Mouse (Mus musculus) MEL (cell line): ENCODE data around the gene Mpi. TPM values are rescaled to one million over a fixed set of nuclear protein-coding genes. Genes with fewer than 3 reads are reported as not detected.

ENCODE experiments used
- DNase-seq: peaks from one replicate; pipeline ENCODE4 v3.0.0; 2011; ENCODE audit warnings: low read depth, low spot score
- H3K27ac ChIP-seq: 2 replicates; pipeline ENCODE4 v1.5.1; 2012; ENCODE audit warnings: low read depth, mild to moderate bottlenecking, control low read depth, low read length, moderate library complexity; ENCODE audit not compliant: control insufficient read depth
- H3K27me3 ChIP-seq, 2 experiments: fragments of 150-350 bp in 1 of 2; sonication (generic) in 1 of 2; 2 replicates each; pipeline ENCODE4 v1.6.1; 2012; ENCODE audit warnings: low read length in 2 of 2, mild to moderate bottlenecking in 2 of 2, improper control_type of control experiment in 1 of 2, moderate library complexity in 1 of 2; ENCODE audit not compliant: insufficient read depth in 2 of 2, control insufficient read depth in 1 of 2
- H3K36me3 ChIP-seq, 2 experiments: 2 replicates each; pipeline ENCODE4 v1.6.1; 2012 to 2014; ENCODE audit warnings: low read length in 2 of 2, improper control_type of control experiment in 1 of 2, inconsistent platforms in 1 of 2, mild to moderate bottlenecking in 1 of 2; ENCODE audit not compliant: insufficient read depth in 2 of 2, control insufficient read depth in 1 of 2
- H3K4me1 ChIP-seq, 2 experiments: fragments of 150-350 bp in 1 of 2; sonication (generic) in 1 of 2; 2 replicates each; pipeline ENCODE4 v1.6.1; 2012; ENCODE audit warnings: low read length in 2 of 2, improper control_type of control experiment in 1 of 2, mild to moderate bottlenecking in 1 of 2; ENCODE audit not compliant: insufficient read depth in 2 of 2, control insufficient read depth in 1 of 2
- H3K4me3 ChIP-seq, 2 experiments: fragments of 150-350 bp in 1 of 2; sonication (generic) in 1 of 2; 2 replicates each; pipeline ENCODE4 v1.5.1; 2012; ENCODE audit warnings: low read depth in 2 of 2, low read length in 2 of 2, mild to moderate bottlenecking in 2 of 2, moderate library complexity in 2 of 2, control low read depth in 1 of 2, improper control_type of control experiment in 1 of 2; ENCODE audit not compliant: control insufficient read depth in 1 of 2, insufficient read depth in 1 of 2
- H3K79me2 ChIP-seq: 2 replicates; pipeline ENCODE4 v1.6.1; 2012; ENCODE audit warnings: mild to moderate bottlenecking, low read length, moderate library complexity; ENCODE audit not compliant: control insufficient read depth, poor library complexity, insufficient read depth
- H3K9ac ChIP-seq: 2 replicates; pipeline ENCODE4 v1.6.1; 2012; ENCODE audit warnings: low read depth, mild to moderate bottlenecking, control low read depth, low read length, moderate library complexity; ENCODE audit not compliant: control insufficient read depth, poor library complexity, severe bottlenecking
- H3K9me3 ChIP-seq: fragments of 150-350 bp; sonication (generic); replicated peaks from 2 replicates; pipeline ENCODE4 v1.6.1; 2012; ENCODE audit warnings: mild to moderate bottlenecking, low read length, improper control_type of control experiment, moderate library complexity; ENCODE audit not compliant: insufficient read depth
- BHLHE40 ChIP-seq: IDR thresholded peaks from 2 replicates; pipeline ENCODE4 v1.6.1; 2012; ENCODE audit warnings: low read depth, mild to moderate bottlenecking, inconsistent platforms, low read length, improper control_type of control experiment, borderline replicate concordance
- CTCF ChIP-seq, 3 experiments: IDR thresholded peaks in 2 of 3; conservative IDR thresholded peaks in 1 of 3; 2 replicates each; pipeline ENCODE4 v1.5.1; 2011 to 2012; ENCODE audit warnings: low read length in 3 of 3, low read depth in 2 of 3, mild to moderate bottlenecking in 2 of 3, improper control_type of control experiment in 1 of 3, inconsistent platforms in 1 of 3, mixed read lengths in 1 of 3, moderate library complexity in 1 of 3; ENCODE audit not compliant: control insufficient read depth in 1 of 3, insufficient read depth in 1 of 3, poor library complexity in 1 of 3, severe bottlenecking in 1 of 3
- EP300 ChIP-seq, 2 experiments: IDR thresholded peaks; 2 replicates each; pipeline ENCODE4 v1.6.1; 2011; ENCODE audit warnings: improper control_type of control experiment in 2 of 2, low read length in 2 of 2, low read depth in 1 of 2, mild to moderate bottlenecking in 1 of 2
- ETS1 ChIP-seq: IDR thresholded peaks from 2 replicates; pipeline ENCODE4 v1.6.1; 2012; ENCODE audit warnings: low read depth, mild to moderate bottlenecking, inconsistent platforms, low read length, improper control_type of control experiment, moderate library complexity
- GABPA ChIP-seq: IDR thresholded peaks from 2 replicates; pipeline ENCODE4 v1.6.1; 2012; ENCODE audit warnings: low read depth, mild to moderate bottlenecking, inconsistent platforms, low read length, improper control_type of control experiment, moderate library complexity
- POLR2AphosphoS5 ChIP-seq: IDR thresholded peaks from 2 replicates; pipeline ENCODE4 v1.6.1; 2012; ENCODE audit warnings: low read depth, borderline replicate concordance, mild to moderate bottlenecking, inconsistent platforms, low read length, moderate library complexity, mixed read lengths
- RAD21 ChIP-seq: IDR thresholded peaks from 2 replicates; pipeline ENCODE4 v1.6.1; 2011; ENCODE audit warnings: mild to moderate bottlenecking, low read depth, low read length, improper control_type of control experiment
- TBP ChIP-seq: IDR thresholded peaks from 2 replicates; pipeline ENCODE4 v1.8.0; 2011; ENCODE audit warnings: low read depth, low read length, improper control_type of control experiment
- USF1 ChIP-seq: IDR thresholded peaks from 2 replicates; pipeline ENCODE4 v1.6.1; 2014; ENCODE audit warnings: low read depth, mild to moderate bottlenecking, inconsistent platforms, low read length, improper control_type of control experiment, moderate library complexity
- USF2 ChIP-seq, 2 experiments: IDR thresholded peaks; 2 replicates each; pipeline ENCODE4 v1.6.1; 2011 to 2012; ENCODE audit warnings: improper control_type of control experiment in 2 of 2, low read length in 2 of 2, borderline replicate concordance in 1 of 2, inconsistent platforms in 1 of 2, low read depth in 1 of 2, mild to moderate bottlenecking in 1 of 2; ENCODE audit not compliant: insufficient read depth in 1 of 2
- ZNF384 ChIP-seq: IDR thresholded peaks from 2 replicates; pipeline ENCODE4 v1.6.1; 2012; ENCODE audit warnings: low read depth, mild to moderate bottlenecking, inconsistent platforms, low read length, improper control_type of control experiment
- polyA plus RNA-seq, 2 experiments: library from polyadenylated mRNA; stranded (reverse) in 1 of 2; unstranded in 1 of 2; fragments of >175 nt in 1 of 2; fragments of >200 nt in 1 of 2; gene quantifications; 2 replicates each; pipeline versions ENCODE4 v1.2.1 to v1.2.4; 2012; ENCODE audit warnings: low replicate concordance in 2 of 2, low read depth in 1 of 2; ENCODE audit not compliant: insufficient read length in 2 of 2, insufficient read depth in 1 of 2, missing spikeins in 1 of 2
- total RNA-seq: library from RNA; depleted of rRNA; stranded (reverse); fragments of 300-350 nt; gene quantifications from 2 replicates; pipeline ENCODE4 v1.2.3, GENCODE M21; 2012

Gene Mpi
- total and polyA plus RNA-seq, 3 experiments = 24.3 to 37.7 TPM; not detected in 1

DNA sequence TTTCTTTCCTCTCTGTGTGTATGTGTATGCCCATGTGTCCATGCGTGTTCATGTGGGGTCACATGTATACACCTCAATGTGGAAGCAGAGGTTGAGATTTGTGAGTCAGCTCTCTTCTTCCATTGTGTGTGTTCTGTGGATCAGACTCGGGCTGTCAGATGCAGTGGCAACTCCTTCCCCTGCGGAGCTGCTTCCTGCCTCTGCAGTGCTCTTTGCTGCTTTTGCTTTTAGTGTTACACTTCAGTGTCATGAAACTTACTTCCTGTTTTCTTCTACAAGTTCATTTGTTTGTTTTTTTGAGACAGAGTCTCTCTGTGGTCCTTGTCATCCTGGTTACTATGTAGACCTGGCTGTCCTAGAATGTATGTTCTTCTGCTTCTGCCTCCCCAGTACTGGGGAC is 32.4 kb upstream of the Mpi start:
- peaks cover 0 to 5% of the 10 kb centered on the region in 2 experiments; a peak in 3 of 4 replicates for H3K36me3 ChIP-seq
- DNase-seq = no peak
- no peaks in the 10 kb centered on the region for H3K27me3 ChIP-seq
- H3K4me1 ChIP-seq = peaks cover 0 to 5% of the 10 kb centered on the region in 2 experiments; a peak in 2 of 4 replicates
- TF ChIP-seq CTCF (IDR thresholded peaks at IDR 0.05 in 2 of 3, conservative IDR thresholded peaks at IDR 0.05 in 1 of 3; ENCODE audit: control insufficient read depth in 1 of 3, insufficient read depth in 1 of 3, low read depth in 2 of 3, low read length in 3 of 3, poor library complexity in 1 of 3, severe bottlenecking in 1 of 3) = no peak
- no peak for TF ChIP-seq BHLHE40
- TF ChIP-seq ZNF384 = no peak
- TF ChIP-seq GABPA = no peak
- H3K9me3 ChIP-seq = no peaks in the 10 kb centered on the region
- no peak overlapping the region for H3K9ac ChIP-seq
- H3K4me3 ChIP-seq = no peak overlapping the region
- no peak overlapping the region for H3K27ac ChIP-seq
- peaks cover 3% of the 10 kb centered on the region; the same call in 1 of the 2 replicates for H3K79me2 ChIP-seq

DNA sequence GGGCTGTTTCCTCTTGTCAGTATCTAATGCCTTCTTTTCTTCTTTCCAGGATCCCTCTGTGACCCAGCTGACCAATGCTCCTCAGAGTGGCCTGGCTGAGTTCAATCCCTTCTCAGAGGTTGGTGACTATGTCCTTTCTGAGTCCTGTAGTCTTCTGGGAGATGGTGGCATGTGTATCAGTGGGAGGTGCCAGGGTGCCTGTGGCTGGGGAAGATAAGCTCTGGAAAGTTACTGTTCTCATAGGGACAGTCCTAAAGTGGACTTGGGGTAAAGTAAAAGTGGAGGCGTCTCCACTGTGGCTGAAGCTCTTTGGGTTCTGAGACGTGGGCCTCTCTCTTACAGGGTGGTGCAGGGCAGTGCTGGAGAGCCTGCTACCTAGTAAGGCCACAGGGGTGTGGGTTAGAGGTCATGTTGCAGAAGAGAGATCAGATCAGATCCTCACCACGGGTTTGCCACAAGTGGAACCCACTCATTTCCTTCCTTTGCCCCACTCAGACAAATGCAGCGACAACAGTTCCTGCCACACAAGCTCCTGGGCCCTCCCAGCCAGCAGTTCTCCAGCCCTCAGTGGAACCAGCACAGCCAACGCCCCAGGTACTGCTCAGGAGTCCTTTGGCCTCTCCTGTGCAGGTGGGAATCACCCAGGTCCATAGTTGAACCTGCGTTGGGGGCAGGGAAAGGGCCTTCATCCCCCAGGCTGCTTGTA is 24.7 kb upstream of the Mpi start:
- TF ChIP-seq TBP (no peak), USF1 (no peak)
- TF ChIP-seq, all 39 proteins: peak for 0
- peaks cover 2% of the 10 kb centered on the region in 2 experiments; a peak in 1 of 4 replicates for H3K36me3 ChIP-seq
- H3K4me3 ChIP-seq = no peak overlapping the region
- no peaks in the 10 kb centered on the region for H3K79me2 ChIP-seq
- no peak for DNase-seq
- 0 out of 4 replicates have a peak, but pooled peaks cover 0 to 3% of the 10 kb centered on the region in 2 experiments for H3K4me1 ChIP-seq
- H3K27me3 ChIP-seq = no peaks in the 10 kb centered on the region
- no peak overlapping the region for H3K9ac ChIP-seq
- no peaks in the 10 kb centered on the region for H3K9me3 ChIP-seq
- no peak overlapping the region for H3K27ac ChIP-seq

DNA sequence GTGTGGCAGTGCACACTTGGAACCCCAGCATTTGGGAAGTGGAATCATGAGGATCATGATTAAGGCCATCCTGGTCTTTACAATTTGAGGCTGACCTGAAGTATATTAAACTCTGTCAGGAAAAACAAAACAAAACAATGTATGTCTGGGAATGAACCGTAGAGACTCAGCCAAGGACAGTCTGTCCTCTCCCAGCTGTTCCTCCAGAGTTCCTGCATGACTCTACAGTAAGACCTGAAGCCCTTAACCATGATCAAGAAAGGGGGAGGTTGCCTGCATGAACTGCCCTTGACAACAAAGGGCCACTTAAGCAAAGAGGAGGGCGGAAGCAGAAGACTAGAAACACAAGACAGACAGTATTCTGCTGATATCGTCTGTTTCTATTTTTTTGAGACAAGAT is 23.0 kb upstream of the Mpi start:
- no peak for DNase-seq
- H3K79me2 ChIP-seq = 0 out of 2 replicates have a peak, but pooled peaks cover 1% of the 10 kb centered on the region

More for the DNA sequence above, 23.0 kb upstream of the Mpi start:
- peaks cover 2% of the 10 kb centered on the region in 2 experiments; a peak in 1 of 4 replicates for H3K36me3 ChIP-seq
- H3K27ac ChIP-seq = no peak overlapping the region
- no peak overlapping the region for H3K9ac ChIP-seq
- TF ChIP-seq ETS1 (no peak), POLR2AphosphoS5 (no peak), RAD21 (no peak), EP300 (IDR thresholded peaks at IDR 0.05; ENCODE audit: low read depth in 1 of 2, low read length in 2 of 2) (no peak), USF2 (IDR thresholded peaks at IDR 0.05; ENCODE audit: borderline replicate concordance in 1 of 2, insufficient read depth in 1 of 2, low read depth in 1 of 2, low read length in 2 of 2) (no peak)
- no peaks in the 10 kb centered on the region for H3K27me3 ChIP-seq
- no peak overlapping the region for H3K4me3 ChIP-seq
- no peaks in the 10 kb centered on the region for H3K9me3 ChIP-seq
- H3K4me1 ChIP-seq = 0 out of 4 replicates have a peak, but pooled peaks cover 0 to 3% of the 10 kb centered on the region in 2 experiments
